In genomic region chr11:59544005-59544404, GRCm38 (mm10) we compare ENCODE assay signal across 39 mouse cellular contexts. TPM values are rescaled to one million over a fixed set of nuclear protein-coding genes. Genes with fewer than 3 reads are reported as not detected.
DNase-seq lines count a peak whose midpoint lies in the region; ATAC-seq and TF ChIP-seq lines count a peak whose summit lies in the region.
"Had no signal": no experiment of that assay in that cellular context is flagged by ENCODE, and none has a peak within 500 bp of the region (broad histone marks: within the 10 kb centered on the region; RNA-seq: fewer than 3 reads in every experiment).

No protein-coding gene starts in this region.

- H3K9me3 ChIP-seq in megakaryocyte, embryonic 14.5 days: peaks cover 5% of the 10 kb centered on the region
- no peaks in the 10 kb centered on the region for H3K9me3 ChIP-seq in MEL (replicated peaks; ENCODE audit: insufficient read depth, low read length)
- H3K9me3 ChIP-seq: heart, embryonic 10.5 days; heart, embryonic 15.5 days; hindbrain, embryonic 12.5 days; intestine, embryonic 15.5 days; limb, embryonic 13.5 days; midbrain, embryonic 12.5 days; neural tube, embryonic 12.5 days had no signal

- intact Hi-C loops in heart, postnatal 25 days (cut with DNase I): no loop called here

- TF ChIP-seq RAD21 in MEL (IDR thresholded peaks at IDR 0.05; ENCODE audit: low read depth, low read length): no peak

- H3K36me3 ChIP-seq in megakaryocyte, embryonic 14.5 days (replicated peaks; ENCODE audit: low read length): peaks cover 5% of the 10 kb centered on the region
- H3K36me3 ChIP-seq in MEL (ENCODE audit: control insufficient read depth in 1 of 2, insufficient read depth in 2 of 2, low read length in 2 of 2): peaks cover 0 to 8% of the 10 kb centered on the region in 2 experiments; a peak in 2 of 4 replicates
- H3K36me3 ChIP-seq: heart, embryonic 10.5 days; heart, embryonic 15.5 days; hindbrain, embryonic 12.5 days; intestine, embryonic 15.5 days; limb, embryonic 13.5 days; midbrain, embryonic 12.5 days; neural tube, embryonic 12.5 days had no signal

- no peak for TF ChIP-seq POLR2A in MEL (IDR thresholded peaks at IDR 0.05; ENCODE audit: control insufficient read depth in 1 of 2, insufficient read depth in 1 of 2, low read depth in 1 of 2, low read length in 2 of 2, poor library complexity in 1 of 2)

- H3K9ac ChIP-seq in MEL (ENCODE audit: control insufficient read depth, low read depth, low read length, poor library complexity, severe bottlenecking): no peak overlapping the region
- H3K9ac ChIP-seq: forebrain, embryonic 13.5 days; heart, embryonic 15.5 days; hindbrain, embryonic 12.5 days; intestine, embryonic 15.5 days; limb, embryonic 13.5 days; midbrain, embryonic 12.5 days; neural tube, embryonic 12.5 days had no signal

- peaks cover 30% of the 10 kb centered on the region for H3K4me1 ChIP-seq in megakaryocyte, embryonic 14.5 days
- H3K4me1 ChIP-seq in MEL (ENCODE audit: control insufficient read depth in 1 of 2, insufficient read depth in 2 of 2, low read length in 2 of 2): peaks cover 0 to 20% of the 10 kb centered on the region in 2 experiments; a peak in 2 of 4 replicates
- H3K4me1 ChIP-seq: forebrain, embryonic 13.5 days; heart, embryonic 10.5 days; heart, embryonic 15.5 days; hindbrain, embryonic 12.5 days; intestine, embryonic 15.5 days; limb, embryonic 13.5 days; neural tube, embryonic 12.5 days had no signal

- DNase-seq in heart, adult 11 months: peak; percentile 74
- DNase-seq in heart, postnatal 25 days (ENCODE audit: low spot score): no peak
- DNase-seq in MEL (ENCODE audit: low read depth, low spot score): peak; percentile 39
- peak; percentile 77 for DNase-seq in brain, adult 2 months (ENCODE audit: low read depth, low spot score)
- no peak for DNase-seq in gastrocnemius, adult 18-20 months (ENCODE audit: low spot score)
- DNase-seq: adrenal gland, adult 2 months; adrenal gland, postnatal 36 days; cerebellum, adult 11 months; cerebellum, adult 9-10 months; cerebellum, postnatal 36 days; gastrocnemius, postnatal 14 days; heart, postnatal 36 days; kidney, adult 8-10 months; layer of hippocampus, adult 9-11 months; lung, postnatal 10 days; thymus, adult 2 months; thymus, postnatal 36 days had no signal

- H3K27ac ChIP-seq in MEL (ENCODE audit: control insufficient read depth, low read depth, low read length): no peak overlapping the region
- H3K27ac ChIP-seq: forebrain, embryonic 13.5 days; heart, embryonic 10.5 days; heart, embryonic 15.5 days; hindbrain, embryonic 12.5 days; hindbrain, postnatal 0 days; intestine, embryonic 15.5 days; kidney, postnatal 0 days; left cerebral cortex, adult 2 months; limb, embryonic 13.5 days; midbrain, embryonic 12.5 days; neural tube, embryonic 12.5 days had no signal

- H3K27me3 ChIP-seq in megakaryocyte, embryonic 14.5 days (replicated peaks): peaks cover 71% of the 10 kb centered on the region
- H3K27me3 ChIP-seq in MEL (ENCODE audit: control insufficient read depth in 1 of 2, insufficient read depth in 2 of 2, low read length in 2 of 2): peaks cover 11 to 15% of the 10 kb centered on the region in 2 experiments
- H3K27me3 ChIP-seq: forebrain, embryonic 13.5 days; heart, embryonic 15.5 days; hindbrain, embryonic 12.5 days; intestine, embryonic 15.5 days; midbrain, embryonic 12.5 days; neural tube, embryonic 12.5 days had no signal

- no peak for TF ChIP-seq CTCF in MEL (IDR thresholded peaks at IDR 0.05 in 2 of 3, conservative IDR thresholded peaks at IDR 0.05 in 1 of 3; ENCODE audit: control insufficient read depth in 1 of 3, insufficient read depth in 1 of 3, low read depth in 2 of 3, low read length in 3 of 3, poor library complexity in 1 of 3, severe bottlenecking in 1 of 3)

- 0 out of 4 replicates have a peak, but pooled peaks of 1 of the 2 experiments have one; percentile 17 for TF ChIP-seq EP300 in MEL (IDR thresholded peaks at IDR 0.05; ENCODE audit: low read depth in 1 of 2, low read length in 2 of 2)

- no peaks in the 10 kb centered on the region for H3K79me2 ChIP-seq in MEL (ENCODE audit: control insufficient read depth, insufficient read depth, low read length, poor library complexity)

- ATAC-seq in megakaryocyte, adult 5-6 weeks (ENCODE audit: poor library complexity, severe bottlenecking): no peak
- ATAC-seq: activated CD4-positive, CD25-positive, alpha-beta regulatory T cell, adult 4 months; forebrain, embryonic 13.5 days; hindbrain, postnatal 0 days; intestine, embryonic 15.5 days had no signal

- H3K4me3 ChIP-seq in megakaryocyte, embryonic 14.5 days (replicated peaks): peak overlapping the region; percentile 39
- no peak overlapping the region for H3K4me3 ChIP-seq in MEL (ENCODE audit: control insufficient read depth in 1 of 2, insufficient read depth in 1 of 2, low read depth in 2 of 2, low read length in 2 of 2)
- H3K4me3 ChIP-seq: forebrain, embryonic 13.5 days; heart, embryonic 10.5 days; heart, embryonic 15.5 days; hindbrain, embryonic 12.5 days; intestine, embryonic 15.5 days; left cerebral cortex, adult 2 months; limb, embryonic 13.5 days; midbrain, embryonic 12.5 days; myocyte; neural tube, embryonic 12.5 days had no signal

TF ChIP-seq in MEL, 35 proteins besides CTCF, POLR2A, EP300 and RAD21:
- TF ChIP-seq TAL1 (IDR thresholded peaks at IDR 0.05; ENCODE audit: low read length) (no peak), GATA1 (IDR thresholded peaks at IDR 0.05; ENCODE audit: low read depth, low read length) (peak; percentile 44; the same call in 1 of the 2 replicates)
TF ChIP-seq in MEL: peak in this region for 1.

RNA-seq across cellular contexts. Expression of gene Nlrp3, which starts 2.6 kb away (rescaled TPM):
- total RNA-seq in heart, postnatal 25 days (2021): under 1 TPM; 0.44 to 0.59 TPM
- 0.41 and 0.84 TPM in 2 replicates for polyA plus RNA-seq in megakaryocyte, embryonic 14.5 days (2012; ENCODE audit: insufficient read depth, low replicate concordance)
- 23.8 and 32.5 TPM in 2 replicates for total RNA-seq in megakaryocyte, adult 5-6 weeks (2015)
- 41.2 and 43.0 TPM in 2 replicates for total RNA-seq in megakaryocyte, adult 5-6 weeks (2017)
- not detected in 2 replicates for total RNA-seq in MEL (2012; rRNA removed)
- polyA plus RNA-seq in MEL (2012; ENCODE audit: insufficient read depth in 1 of 2, insufficient read length in 2 of 2, low read depth in 1 of 2, low replicate concordance in 2 of 2, missing spikeins in 1 of 2): not detected
- under 1 TPM in 1 of 2 experiments, not detected in 1; 0.12 TPM for total RNA-seq in gastrocnemius, adult 18-20 months (2021)
- polyA plus RNA-seq: activated CD4-positive, CD25-positive, alpha-beta regulatory T cell, adult 4 months had no signal

RNA-seq across cellular contexts. Expression of gene Zkscan17, which starts 17.5 kb away (rescaled TPM):
- total RNA-seq in heart, postnatal 25 days (2021): 10 to 100 TPM; 14.4 to 18.2 TPM
- 13.6 and 19.8 TPM in 2 replicates for polyA plus RNA-seq in megakaryocyte, embryonic 14.5 days (2012; ENCODE audit: insufficient read depth, low replicate concordance)
- 9.0 and 9.4 TPM in 2 replicates for total RNA-seq in megakaryocyte, adult 5-6 weeks (2015)
- 7.4 and 13.4 TPM in 2 replicates for total RNA-seq in megakaryocyte, adult 5-6 weeks (2017)
- total RNA-seq in MEL (2012; rRNA removed): 31.7 and 31.8 TPM in 2 replicates
- polyA plus RNA-seq in MEL (2012; ENCODE audit: insufficient read depth in 1 of 2, insufficient read length in 2 of 2, low read depth in 1 of 2, low replicate concordance in 2 of 2, missing spikeins in 1 of 2): 10 to 100 TPM in 1 of 2 experiments, not detected in 1; 49.6 TPM
- 10 to 100 TPM; 14.3 to 15.6 TPM for total RNA-seq in gastrocnemius, adult 18-20 months (2021)

RNA-seq across cellular contexts. Expression of gene Olfr222, which starts 32.0 kb away (rescaled TPM):
- total RNA-seq in heart, postnatal 25 days (2021): not detected
- 2.2 TPM in 1 of 2 replicates, not detected in the other for polyA plus RNA-seq in megakaryocyte, embryonic 14.5 days (2012; ENCODE audit: insufficient read depth, low replicate concordance)
- total RNA-seq in megakaryocyte, adult 5-6 weeks (2015): not detected in 2 replicates
- not detected in 2 replicates for total RNA-seq in megakaryocyte, adult 5-6 weeks (2017)
- total RNA-seq in MEL (2012; rRNA removed): not detected in 2 replicates
- polyA plus RNA-seq in MEL (2012; ENCODE audit: insufficient read depth in 1 of 2, insufficient read length in 2 of 2, low read depth in 1 of 2, low replicate concordance in 2 of 2, missing spikeins in 1 of 2): not detected
- total RNA-seq in gastrocnemius, adult 18-20 months (2021): not detected
- total RNA-seq: adrenal gland, adult 2 months; adrenal gland, postnatal 36 days; gastrocnemius, postnatal 14 days; granulocyte monocyte progenitor cell, adult 5-6 weeks; heart, postnatal 36 days; hindbrain, postnatal 0 days; left cerebral cortex, adult 2 months; left cerebral cortex, postnatal 36 days; megakaryocyte progenitor cell, adult 5-6 weeks; midbrain, postnatal 0 days had no signal
- polyA plus RNA-seq: activated CD4-positive, CD25-positive, alpha-beta regulatory T cell, adult 4 months; adrenal gland, adult 2 months; embryonic facial prominence, embryonic 11.5 days; forebrain, embryonic 13.5 days; heart, embryonic 10.5 days; heart, embryonic 15.5 days; hindbrain, embryonic 12.5 days; hindbrain, postnatal 0 days; intestine, embryonic 15.5 days; kidney, postnatal 0 days; large intestine, adult 2 months; limb, embryonic 13.5 days; liver, embryonic 11.5 days; midbrain, embryonic 12.5 days; midbrain, postnatal 0 days; myocyte; neural tube, embryonic 12.5 days had no signal

RNA-seq across cellular contexts. Expression of gene Olfr223, which starts 49.1 kb away (rescaled TPM):
- not detected for total RNA-seq in heart, postnatal 25 days (2021)
- polyA plus RNA-seq in megakaryocyte, embryonic 14.5 days (2012; ENCODE audit: insufficient read depth, low replicate concordance): not detected in 2 replicates
- total RNA-seq in megakaryocyte, adult 5-6 weeks (2015): not detected in 2 replicates
- not detected in 2 replicates for total RNA-seq in megakaryocyte, adult 5-6 weeks (2017)
- not detected in 2 replicates for total RNA-seq in MEL (2012; rRNA removed)
- not detected for polyA plus RNA-seq in MEL (2012; ENCODE audit: insufficient read depth in 1 of 2, insufficient read length in 2 of 2, low read depth in 1 of 2, low replicate concordance in 2 of 2, missing spikeins in 1 of 2)
- not detected for total RNA-seq in gastrocnemius, adult 18-20 months (2021)
- total RNA-seq: adrenal gland, adult 2 months; adrenal gland, postnatal 36 days; gastrocnemius, postnatal 14 days; granulocyte monocyte progenitor cell, adult 5-6 weeks; heart, postnatal 36 days; hindbrain, postnatal 0 days; left cerebral cortex, adult 2 months; left cerebral cortex, postnatal 36 days; megakaryocyte progenitor cell, adult 5-6 weeks; midbrain, postnatal 0 days had no signal
- polyA plus RNA-seq: activated CD4-positive, CD25-positive, alpha-beta regulatory T cell, adult 4 months; adrenal gland, adult 2 months; embryonic facial prominence, embryonic 11.5 days; forebrain, embryonic 13.5 days; heart, embryonic 10.5 days; heart, embryonic 15.5 days; hindbrain, embryonic 12.5 days; hindbrain, postnatal 0 days; intestine, embryonic 15.5 days; kidney, postnatal 0 days; large intestine, adult 2 months; limb, embryonic 13.5 days; liver, embryonic 11.5 days; midbrain, embryonic 12.5 days; midbrain, postnatal 0 days; myocyte; neural tube, embryonic 12.5 days; thymus, adult 2 months had no signal

Comparison
In these comparisons a context has a peak if more than half of its experiments do, and no peak if none do; other contexts are left out.
1. DNase-seq: peak in heart, adult 11 months (single experiment), MEL (single experiment) and brain, adult 2 months (single experiment); none in heart, postnatal 25 days (single experiment) and gastrocnemius, adult 18-20 months (single experiment).
2. RNA of gene Nlrp3, which starts 2.6 kb away (total RNA-seq): 23.8 to 43.0 TPM in megakaryocyte, adult 5-6 weeks; 0.44 to 0.59 TPM in heart, postnatal 25 days, 0.12 TPM in gastrocnemius, adult 18-20 months and not detected in MEL; every median in the first group is over 10 times any median in the second.